Mouse (Mus musculus) mouse embryonic stem cell (cell line): ENCODE measurements at regions not wholly inside any gene's neighbourhood (a gene's known extent, or its start where the extent isn't known, plus 50 kb on each side); places are given as distances from the start of the nearest gene placed in this dataset.
"Not testable (repeated sequence)": the region's sequence is repeated elsewhere in the genome, so short reads cannot be mapped to it uniquely, and the experiment has no call there.

ENCODE experiments used
- in situ Hi-C, 2 experiments: fragments of 300-500 bp; cut with MboI; formaldehyde crosslinking; loops; 1 replicate in 1 of 2; 3 replicates in 1 of 2; pipeline ENCODE4 v1.14.3; 2019 to 2020; ENCODE audit warnings: low sequenced_read_pairs in 2 of 2, low pct_unique_long_range_greater_than_20kb in 1 of 2, mixed read lengths in 1 of 2; ENCODE audit not compliant: unreplicated experiment in 1 of 2

- in situ Hi-C loops: no loop called here
These were observed 136.7 kb upstream of the Ubl3 start for GRCm38 (mm10) chr5:148689297-148689696.

GRCm38 (mm10) chr5:148688501-148688900 is 135.9 kb upstream of the Ubl3 start:
- in situ Hi-C loops: no loop called here

GRCm38 (mm10) chr5:148687827-148688226 is 135.2 kb upstream of the Ubl3 start:
- in situ Hi-C loops: no loop called here

GRCm38 (mm10) chr5:148684216-148684615 is 131.6 kb upstream of the Ubl3 start:
- in situ Hi-C loops: no loop called here

GRCm38 (mm10) chr5:148682553-148682952 is 130.0 kb upstream of the Ubl3 start:
- in situ Hi-C loops: no loop called here

GRCm38 (mm10) chr5:148680341-148680740 is 127.8 kb upstream of the Ubl3 start:
- in situ Hi-C loops: no loop called here

GRCm38 (mm10) chr5:148679586-148679985 is 127.0 kb upstream of the Ubl3 start:
- in situ Hi-C loops: no loop called here

- in situ Hi-C loops: not testable (repeated sequence)
These were observed 125.8 kb upstream of the Ubl3 start for GRCm38 (mm10) chr5:148678285-148678937.

GRCm38 (mm10) chr5:148674281-148674680 is 121.7 kb upstream of the Ubl3 start:
- in situ Hi-C loops: no loop called here

- in situ Hi-C loops: no loop called here
These were observed 109.7 kb upstream of the Ubl3 start for GRCm38 (mm10) chr5:148662281-148662741.

- in situ Hi-C loops: no loop called here
These were observed 108.5 kb upstream of the Ubl3 start for GRCm38 (mm10) chr5:148661120-148661519.

GRCm38 (mm10) chr5:148657936-148658640 is 105.5 kb upstream of the Ubl3 start:
- in situ Hi-C loops: no loop called here

GRCm38 (mm10) chr5:148652525-148653243 is 100.1 kb upstream of the Ubl3 start:
- in situ Hi-C loops: no loop called here

- in situ Hi-C loops: no loop called here
These were observed 99.1 kb upstream of the Ubl3 start for GRCm38 (mm10) chr5:148651736-148652135.

- in situ Hi-C loops: not testable (repeated sequence)
These were observed 97.0 kb upstream of the Ubl3 start for GRCm38 (mm10) chr5:148649573-148649972.

- in situ Hi-C loops: no loop called here
These were observed 96.5 kb upstream of the Ubl3 start for GRCm38 (mm10) chr5:148649123-148649522.

GRCm38 (mm10) chr5:148647644-148648043 is 95.1 kb upstream of the Ubl3 start:
- in situ Hi-C loops: no loop called here

- in situ Hi-C loops: no loop called here
These were observed 93.2 kb upstream of the Ubl3 start for GRCm38 (mm10) chr5:148645772-148646171.

GRCm38 (mm10) chr5:148645191-148645681 is 92.6 kb upstream of the Ubl3 start:
- in situ Hi-C loops: no loop called here
